Mouse (Mus musculus): ENCODE results near the gene Pigg.

- TF ChIP-seq CTCF (IDR thresholded peaks at IDR 0.05) (no peak), EP300 (IDR thresholded peaks at IDR 0.05) (no peak)
Measured at GRCm38 (mm10) chr5:108269063-108269810, 43.2 kb upstream of the Pigg start.

All from lung, postnatal 0 days (tissue).